Mouse (Mus musculus) hindbrain, postnatal 0 days (tissue): ENCODE results near the gene Prnd. TPM values are rescaled to one million over a fixed set of nuclear protein-coding genes. Genes with fewer than 3 reads are reported as not detected.

Source experiments
- ATAC-seq: fragments of 200-750 bp; cut with Nextera tagmentation; 2 replicates; pipeline ENCODE4 v1.8.0; 2017; ENCODE audit warnings: mild to moderate bottlenecking, moderate TSS enrichment, moderate library complexity
- DNase-seq: peaks from one replicate; pipeline ENCODE4 v3.0.0-alpha.2; 2015; ENCODE audit warnings: low spot score
- H3K27ac ChIP-seq: fragments of 300-500 bp; sonication (generic); 2 replicates; pipeline ENCODE4 v1.5.1; 2014; ENCODE audit warnings: mild to moderate bottlenecking
- H3K27me3 ChIP-seq: fragments of 300-500 bp; sonication (generic); 2 replicates; pipeline ENCODE4 v1.6.1; 2014; ENCODE audit warnings: low read length, mixed read lengths; ENCODE audit not compliant: insufficient read depth
- H3K36me3 ChIP-seq: fragments of 300-500 bp; sonication (generic); 2 replicates; pipeline ENCODE4 v1.6.1; 2014; ENCODE audit warnings: low read length, mixed read lengths; ENCODE audit not compliant: insufficient read depth
- H3K4me1 ChIP-seq: fragments of 300-500 bp; sonication (generic); 2 replicates; pipeline ENCODE4 v1.6.1; 2014; ENCODE audit warnings: antibody characterized with exemption, low read length, mixed read lengths; ENCODE audit not compliant: insufficient read depth
- H3K4me2 ChIP-seq: fragments of 300-500 bp; sonication (generic); 2 replicates; pipeline ENCODE4 v1.6.1; 2014; ENCODE audit warnings: low read depth, mild to moderate bottlenecking, low read length, moderate library complexity, mixed read lengths
- H3K4me3 ChIP-seq: fragments of 300-500 bp; sonication (generic); 2 replicates; pipeline ENCODE4 v1.5.1; 2014; ENCODE audit warnings: low read length
- H3K9ac ChIP-seq: fragments of 300-500 bp; sonication (generic); replicated peaks from 2 replicates; pipeline ENCODE4 v1.6.1; 2014; ENCODE audit warnings: mild to moderate bottlenecking, low read length, moderate library complexity, mixed read lengths
- H3K9me3 ChIP-seq: fragments of 300-500 bp; sonication (generic); 2 replicates; pipeline ENCODE4 v1.6.1; 2016; ENCODE audit warnings: low read length, mixed read lengths
- CTCF ChIP-seq: IDR thresholded peaks from 2 replicates; pipeline ENCODE4 v1.5.1; 2016; ENCODE audit warnings: antibody characterized with exemption, control low read depth, low read depth
- WGBS: fragments of 180-500 bp; shearing (Covaris S2); extraction: QIAGEN DNeasy Blood & Tissue Kit; methylation state at CpG from one replicate; pipeline ENCODE4 v1.1.7; 2014; 5-methylcytosine and 5-hydroxymethylcytosine counted together
- polyA plus RNA-seq: library from polyadenylated mRNA; unstranded; fragments of >200 nt; fragmentation: Nextera tagmentation; extraction: Ambion mirVana; gene quantifications from 2 replicates; pipeline ENCODE4 v1.2.1, GENCODE M21; 2015
- total RNA-seq: library from RNA; depleted of rRNA; stranded (reverse); fragments of >200 nt; gene quantifications from 2 replicates; pipeline ENCODE4 v1.2.3, GENCODE M21; 2014; rRNA removed

Gene Prnd
- total and polyA plus RNA-seq, 2 experiments from 2014 or later = 4.4 to 6.4 TPM

GRCm38 (mm10) chr2:132001696-132002334 lies 51.2 kb downstream of the Prnd start:
- no peak overlapping the region for H3K4me3 ChIP-seq
- TF ChIP-seq CTCF = no peak
- 84% methylated on average over 13 of the region's 13 CpGs for WGBS
- H3K27me3 ChIP-seq = no peaks in the 10 kb centered on the region
- DNase-seq (no peak), ATAC-seq (no peak)
- peaks cover 25% of the 10 kb centered on the region for H3K36me3 ChIP-seq
- H3K9ac ChIP-seq = no peak overlapping the region
- H3K4me2 ChIP-seq = no peak overlapping the region
- H3K9me3 ChIP-seq = no peaks in the 10 kb centered on the region
- H3K27ac ChIP-seq = no peak overlapping the region
- H3K4me1 ChIP-seq = no peaks in the 10 kb centered on the region

GRCm38 (mm10) chr2:132003916-132004315 lies 53.3 kb downstream of the Prnd start:
- ATAC-seq (no peak), DNase-seq (no peak)
- H3K4me2 ChIP-seq = no peak overlapping the region
- no peak overlapping the region for H3K4me3 ChIP-seq
- WGBS = 88% methylated on average over 5 of the region's 5 CpGs
- no peaks in the 10 kb centered on the region for H3K27me3 ChIP-seq
- no peaks in the 10 kb centered on the region for H3K9me3 ChIP-seq
- no peak overlapping the region for H3K9ac ChIP-seq
- H3K27ac ChIP-seq = no peak overlapping the region
- H3K36me3 ChIP-seq = peaks cover 25% of the 10 kb centered on the region
- TF ChIP-seq CTCF = no peak
- H3K4me1 ChIP-seq = no peaks in the 10 kb centered on the region

- Histone ChIP-seq H3K4me3 (no peak overlapping the region), H3K4me2 (no peak overlapping the region), H3K27me3 (no peaks in the 10 kb centered on the region), H3K4me1 (no peaks in the 10 kb centered on the region), H3K9ac (no peak overlapping the region), H3K36me3 (peaks cover 25% of the 10 kb centered on the region), H3K27ac (no peak overlapping the region), H3K9me3 (no peaks in the 10 kb centered on the region)
- TF ChIP-seq CTCF = no peak
- ATAC-seq (no peak), DNase-seq (no peak)
- 82% methylated on average over 9 of the region's 9 CpGs for WGBS
Measured at GRCm38 (mm10) chr2:132004495-132005136, 54.0 kb downstream of the Prnd start.

- H3K4me2 ChIP-seq = no peak overlapping the region
- WGBS = 85% methylated on average over 4 of the region's 4 CpGs
- ATAC-seq = no peak
- H3K9ac ChIP-seq = no peak overlapping the region
- H3K36me3 ChIP-seq = peaks cover 25% of the 10 kb centered on the region
- no peaks in the 10 kb centered on the region for H3K27me3 ChIP-seq
- H3K4me1 ChIP-seq = no peaks in the 10 kb centered on the region
- no peak for DNase-seq
- H3K4me3 ChIP-seq = no peak overlapping the region
- H3K9me3 ChIP-seq = no peaks in the 10 kb centered on the region
- no peak for TF ChIP-seq CTCF
- no peak overlapping the region for H3K27ac ChIP-seq
Measured at GRCm38 (mm10) chr2:132005445-132005844, 54.8 kb downstream of the Prnd start.

Other genes with a start within 250 kb of the Prnd start
- gene Erv3, start 91.1 kb upstream of the Prnd start, total RNA-seq = not detected in 2 replicates
- 0.04 TPM in 1 of 2 replicates, not detected in the other for gene Erv3, start 91.1 kb upstream of the Prnd start, polyA plus RNA-seq
- gene Prnp, start 40.9 kb upstream of the Prnd start, total RNA-seq = 203 and 212 TPM in 2 replicates
- gene Prnp, start 40.9 kb upstream of the Prnd start, polyA plus RNA-seq = 227 and 234 TPM in 2 replicates
- gene Prn, start 40.9 kb upstream of the Prnd start, total RNA-seq = not detected in 2 replicates
- 0.25 and 0.26 TPM in 2 replicates for gene Prn, start 40.9 kb upstream of the Prnd start, polyA plus RNA-seq
- 39.1 and 39.8 TPM in 2 replicates for gene Rassf2, start 79.4 kb downstream of the Prnd start, total RNA-seq
- 18.7 and 19.0 TPM in 2 replicates for gene Rassf2, start 79.4 kb downstream of the Prnd start, polyA plus RNA-seq
- gene Slc23a2, start 194.2 kb downstream of the Prnd start, total RNA-seq = 62.6 and 83.1 TPM in 2 replicates
- 43.0 and 49.4 TPM in 2 replicates for gene Slc23a2, start 194.2 kb downstream of the Prnd start, polyA plus RNA-seq